Mouse (Mus musculus): Measurements from ENCODE around the gene Tmed4. TPM values are rescaled to one million over a fixed set of nuclear protein-coding genes. Genes with fewer than 3 reads are reported as not detected.

The Tmed4 gene
- polyA plus RNA-seq, 1 experiment, result 45.7 TPM

GRCm38 (mm10) chr11:6230012-6230411 lies 44.7 kb downstream of the Tmed4 start, which contains the start of gene Npc1l1:
Gene Npc1l1, minus strand, starts transcription at chr11:6230143.
- no peak for TF ChIP-seq POLR2A (IDR thresholded peaks at IDR 0.05; ENCODE audit: low read depth, low read length)
- Histone ChIP-seq H3K27me3 (ENCODE audit: control insufficient read depth, insufficient read depth, low read length) (no peaks in the 10 kb centered on the region), H3K36me3 (ENCODE audit: control insufficient read depth, insufficient read depth, low read length) (no peaks in the 10 kb centered on the region), H3K27ac (ENCODE audit: insufficient read depth, low read length) (no peak within 1 kb of the TSS), H3K4me1 (ENCODE audit: control insufficient read depth, insufficient read depth, insufficient read length) (no peaks in the 10 kb centered on the region), H3K4me3 (ENCODE audit: extremely low read depth, insufficient read depth, insufficient read length) (no peak within 1 kb of the TSS)
- WGBS, result 85% methylated on average over 7 of the region's 7 CpGs
- DNase-seq (ENCODE audit: low read depth in 1 of 2, low spot score in 2 of 2), result no peak

GRCm38 (mm10) chr11:6224541-6225229 lies 50.0 kb downstream of the Tmed4 start:
- WGBS, result 89% methylated on average over 14 of the region's 14 CpGs
- DNase-seq (ENCODE audit: low read depth in 1 of 2, low spot score in 2 of 2), result no peak
- no peaks in the 10 kb centered on the region for H3K4me1 ChIP-seq (ENCODE audit: control insufficient read depth, insufficient read depth, insufficient read length)

DNA sequence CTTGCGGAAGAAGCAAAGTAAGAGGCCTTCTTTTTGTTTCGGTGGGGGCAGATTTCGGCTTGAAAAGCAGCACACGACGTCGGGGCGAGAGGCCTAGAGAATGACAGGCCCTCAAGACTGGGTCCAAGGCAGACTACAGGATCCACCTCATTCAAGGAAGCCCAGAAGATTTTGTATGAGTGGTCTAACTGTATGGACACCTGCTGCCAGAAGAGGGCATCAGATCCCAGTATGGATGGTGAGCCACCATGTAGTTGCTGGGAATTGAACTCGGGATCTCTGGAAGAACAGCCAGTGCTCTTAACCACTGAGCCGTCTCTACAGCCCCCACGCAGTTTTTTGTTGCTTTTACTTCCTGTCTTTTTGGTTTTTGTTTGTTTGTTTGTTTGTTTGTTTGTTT lies 52.5 kb downstream of the Tmed4 start:
- 89% methylated on average over 10 of the region's 10 CpGs for WGBS
- Histone ChIP-seq H3K4me1 (ENCODE audit: control insufficient read depth, insufficient read depth, insufficient read length) (no peaks in the 10 kb centered on the region), H3K4me3 (ENCODE audit: extremely low read depth, insufficient read depth, insufficient read length) (no peak overlapping the region), H3K27me3 (ENCODE audit: control insufficient read depth, insufficient read depth, low read length) (no peaks in the 10 kb centered on the region), H3K36me3 (ENCODE audit: control insufficient read depth, insufficient read depth, low read length) (no peaks in the 10 kb centered on the region), H3K27ac (ENCODE audit: insufficient read depth, low read length) (no peak overlapping the region)
- DNase-seq (ENCODE audit: low read depth in 1 of 2, low spot score in 2 of 2), result no peak
- TF ChIP-seq CTCF (IDR thresholded peaks at IDR 0.05; ENCODE audit: extremely low read depth, insufficient read depth, insufficient read length, insufficient replicate concordance), result no peak

More at GRCm38 (mm10) chr11:6224541-6225229, 50.0 kb downstream of the Tmed4 start:
- TF ChIP-seq CTCF (IDR thresholded peaks at IDR 0.05; ENCODE audit: extremely low read depth, insufficient read depth, insufficient read length, insufficient replicate concordance), result no peak
- TF ChIP-seq POLR2A (IDR thresholded peaks at IDR 0.05; ENCODE audit: low read depth, low read length), result no peak
- no peaks in the 10 kb centered on the region for H3K36me3 ChIP-seq (ENCODE audit: control insufficient read depth, insufficient read depth, low read length)
- H3K4me3 ChIP-seq (ENCODE audit: extremely low read depth, insufficient read depth, insufficient read length), result no peak overlapping the region
- no peak overlapping the region for H3K27ac ChIP-seq (ENCODE audit: insufficient read depth, low read length)
- no peaks in the 10 kb centered on the region for H3K27me3 ChIP-seq (ENCODE audit: control insufficient read depth, insufficient read depth, low read length)

Other genes with a start within 250 kb of the Tmed4 start
- gene Camk2b, start 208.5 kb downstream of the Tmed4 start, polyA plus RNA-seq (2012; rRNA removed), result 0.50 and 7.8 TPM in 2 replicates
- 0.07 and 0.09 TPM in 2 replicates for gene A730071L15Rik, start 74.8 kb downstream of the Tmed4 start, polyA plus RNA-seq (2012; rRNA removed)
- 20.0 and 27.0 TPM in 2 replicates for gene Nudcd3, start 74.5 kb downstream of the Tmed4 start, polyA plus RNA-seq (2012; rRNA removed)
- 0.19 and 0.21 TPM in 2 replicates for gene Npc1l1, start 44.7 kb downstream of the Tmed4 start, polyA plus RNA-seq (2012; rRNA removed)
- gene Ddx56, start 7.1 kb downstream of the Tmed4 start, polyA plus RNA-seq (2012; rRNA removed), result 17.4 and 19.5 TPM in 2 replicates
- 63.4 and 64.6 TPM in 2 replicates for gene Ogdh, start 16.8 kb upstream of the Tmed4 start, polyA plus RNA-seq (2012; rRNA removed)
- 118 and 142 TPM in 2 replicates for gene Zmiz2, start 114.2 kb upstream of the Tmed4 start, polyA plus RNA-seq (2012; rRNA removed)
- 333 and 340 TPM in 2 replicates for gene Ppia, start 140.6 kb upstream of the Tmed4 start, polyA plus RNA-seq (2012; rRNA removed)
- gene H2afv, start 169.6 kb upstream of the Tmed4 start, polyA plus RNA-seq (2012; rRNA removed), result 29.8 and 36.5 TPM in 2 replicates
- gene Purb, start 201.0 kb upstream of the Tmed4 start, polyA plus RNA-seq (2012; rRNA removed), result 6.3 and 8.7 TPM in 2 replicates
- 187 and 218 TPM in 2 replicates for gene Myo1g, start 246.1 kb upstream of the Tmed4 start, polyA plus RNA-seq (2012; rRNA removed)